Mouse (Mus musculus) olfactory bulb, adult 2 months (tissue): ENCODE results near the gene Nxf1. TPM values are rescaled to one million over a fixed set of nuclear protein-coding genes. Genes with fewer than 3 reads are reported as not detected.

Source experiments
- H3K27ac ChIP-seq: fragments of 200-500 bp; 2 replicates; pipeline ENCODE4 v1.5.1; 2012; ENCODE audit warnings: low read depth, low read length; ENCODE audit not compliant: insufficient read depth
- H3K4me1 ChIP-seq: fragments of 200-500 bp; 2 replicates; pipeline ENCODE4 v1.6.1; 2012; ENCODE audit warnings: low read length; ENCODE audit not compliant: control insufficient read depth, insufficient read depth
- H3K4me3 ChIP-seq: fragments of 200-500 bp; 2 replicates; pipeline ENCODE4 v1.5.1; 2012; ENCODE audit warnings: mild to moderate bottlenecking, low read depth, low read length, moderate library complexity; ENCODE audit not compliant: insufficient read depth
- CTCF ChIP-seq: fragments of 200-500 bp; IDR thresholded peaks from 2 replicates; pipeline ENCODE4 v1.5.1; 2012; ENCODE audit warnings: low read depth, mild to moderate bottlenecking, low read length, moderate library complexity; ENCODE audit not compliant: insufficient read depth
- POLR2A ChIP-seq: fragments of 200-500 bp; IDR thresholded peaks from 2 replicates; pipeline ENCODE4 v1.6.1; 2012; ENCODE audit warnings: mild to moderate bottlenecking, low read depth, low read length, moderate library complexity; ENCODE audit not compliant: insufficient read depth
- WGBS: fragments of 180-500 bp; shearing (Covaris S2); methylation state at CpG from one replicate; pipeline ENCODE4 v1.1.7; 2018; 5-methylcytosine and 5-hydroxymethylcytosine counted together
- polyA plus RNA-seq: library from polyadenylated mRNA; stranded (reverse); fragments of >200 nt; gene quantifications from 2 replicates; pipeline ENCODE4 v1.2.4, GENCODE M21; 2012; ENCODE audit warnings: low replicate concordance; ENCODE audit not compliant: missing spikeins, insufficient read depth, insufficient read length

Gene Nxf1
- polyA plus RNA-seq, 1 experiment: not detected

- under 1% methylated on average over 30 of the region's 30 CpGs for WGBS
- no peak for TF ChIP-seq CTCF
- peak; percentile 66 for TF ChIP-seq POLR2A
- peak within 1 kb of the TSS; percentile 65 for H3K27ac ChIP-seq
Observed at GRCm38 (mm10) chr19:8802130-8802821, 45.4 kb downstream of the Nxf1 start, which contains the start of gene Zbtb3. Gene Zbtb3, plus strand, starts transcription at chr19:8802555.

GRCm38 (mm10) chr19:8803204-8803780 is 46.4 kb downstream of the Nxf1 start:
- peak overlapping the region; percentile 77 for H3K4me3 ChIP-seq
- WGBS: 60% methylated on average over 9 of the region's 9 CpGs
- peaks cover 18% of the 10 kb centered on the region for H3K4me1 ChIP-seq
- peak overlapping the region; percentile 55 for H3K27ac ChIP-seq
- TF ChIP-seq POLR2A: no peak
- TF ChIP-seq CTCF: no peak

More at GRCm38 (mm10) chr19:8802130-8802821, 45.4 kb downstream of the Nxf1 start, which contains the start of gene Zbtb3:
- Histone ChIP-seq H3K4me3 (peak within 1 kb of the TSS; percentile 77), H3K4me1 (peaks cover 18% of the 10 kb centered on the region)

- Histone ChIP-seq H3K27ac (no peak overlapping the region), H3K4me3 (no peak overlapping the region), H3K4me1 (peaks cover 18% of the 10 kb centered on the region)
- WGBS: 93% methylated on average over 11 of the region's 11 CpGs
- TF ChIP-seq CTCF: no peak
- no peak for TF ChIP-seq POLR2A
Observed at GRCm38 (mm10) chr19:8803879-8804660, 47.2 kb downstream of the Nxf1 start.

GRCm38 (mm10) chr19:8806810-8807209 is 49.9 kb downstream of the Nxf1 start:
- Histone ChIP-seq H3K4me3 (no peak overlapping the region), H3K27ac (no peak overlapping the region), H3K4me1 (peaks cover 18% of the 10 kb centered on the region)
- 84% methylated on average over 5 of the region's 5 CpGs for WGBS
- TF ChIP-seq POLR2A (no peak), CTCF (no peak)

- H3K27ac ChIP-seq: no peak overlapping the region
- 46% methylated on average over 11 of the region's 11 CpGs for WGBS
- TF ChIP-seq POLR2A (no peak), CTCF (no peak)
- H3K4me3 ChIP-seq: no peak overlapping the region
- H3K4me1 ChIP-seq: peaks cover 5% of the 10 kb centered on the region; the same call in 1 of the 2 replicates
Observed at GRCm38 (mm10) chr19:8815812-8816211, 58.9 kb downstream of the Nxf1 start.

GRCm38 (mm10) chr19:8817001-8817400 is 60.1 kb downstream of the Nxf1 start:
- H3K4me3 ChIP-seq: no peak overlapping the region

GRCm38 (mm10) chr19:8818301-8818798 is 61.5 kb downstream of the Nxf1 start:
- peak overlapping the region; percentile 89 for H3K27ac ChIP-seq
- no peak for TF ChIP-seq CTCF
- no peak for TF ChIP-seq POLR2A

More at GRCm38 (mm10) chr19:8817001-8817400, 60.1 kb downstream of the Nxf1 start:
- peaks cover 5% of the 10 kb centered on the region; the same call in 1 of the 2 replicates for H3K4me1 ChIP-seq
- no peak overlapping the region for H3K27ac ChIP-seq
- TF ChIP-seq POLR2A (no peak), CTCF (no peak)
- WGBS: 64% methylated on average over 3 of the region's 3 CpGs

GRCm38 (mm10) chr19:8818801-8819595 is 62.1 kb downstream of the Nxf1 start, which contains the start of gene Ttc9c:
Gene Ttc9c, minus strand, starts transcription at chr19:8819333.
- no peak for TF ChIP-seq CTCF
- TF ChIP-seq POLR2A: peak; percentile 52; the same call in 1 of the 2 replicates
- peak within 1 kb of the TSS; percentile 99 for H3K27ac ChIP-seq
- WGBS: under 1% methylated on average over 33 of the region's 33 CpGs
- peak within 1 kb of the TSS; percentile 84 for H3K4me3 ChIP-seq
- peaks cover 2% of the 10 kb centered on the region; the same call in 1 of the 2 replicates for H3K4me1 ChIP-seq

More at GRCm38 (mm10) chr19:8818301-8818798, 61.5 kb downstream of the Nxf1 start:
- Histone ChIP-seq H3K4me1 (peaks cover 5% of the 10 kb centered on the region; the same call in 1 of the 2 replicates), H3K4me3 (peak overlapping the region; percentile 60)
- 17% methylated on average over 14 of the region's 14 CpGs for WGBS
